Mouse (Mus musculus): Measurements from ENCODE around the gene Gadd45b. TPM values are rescaled to one million over a fixed set of nuclear protein-coding genes. Genes with fewer than 3 reads are reported as not detected.

Gene Gadd45b
- polyA plus RNA-seq, 1 experiment from 2014 or later: 19.0 TPM

DNA sequence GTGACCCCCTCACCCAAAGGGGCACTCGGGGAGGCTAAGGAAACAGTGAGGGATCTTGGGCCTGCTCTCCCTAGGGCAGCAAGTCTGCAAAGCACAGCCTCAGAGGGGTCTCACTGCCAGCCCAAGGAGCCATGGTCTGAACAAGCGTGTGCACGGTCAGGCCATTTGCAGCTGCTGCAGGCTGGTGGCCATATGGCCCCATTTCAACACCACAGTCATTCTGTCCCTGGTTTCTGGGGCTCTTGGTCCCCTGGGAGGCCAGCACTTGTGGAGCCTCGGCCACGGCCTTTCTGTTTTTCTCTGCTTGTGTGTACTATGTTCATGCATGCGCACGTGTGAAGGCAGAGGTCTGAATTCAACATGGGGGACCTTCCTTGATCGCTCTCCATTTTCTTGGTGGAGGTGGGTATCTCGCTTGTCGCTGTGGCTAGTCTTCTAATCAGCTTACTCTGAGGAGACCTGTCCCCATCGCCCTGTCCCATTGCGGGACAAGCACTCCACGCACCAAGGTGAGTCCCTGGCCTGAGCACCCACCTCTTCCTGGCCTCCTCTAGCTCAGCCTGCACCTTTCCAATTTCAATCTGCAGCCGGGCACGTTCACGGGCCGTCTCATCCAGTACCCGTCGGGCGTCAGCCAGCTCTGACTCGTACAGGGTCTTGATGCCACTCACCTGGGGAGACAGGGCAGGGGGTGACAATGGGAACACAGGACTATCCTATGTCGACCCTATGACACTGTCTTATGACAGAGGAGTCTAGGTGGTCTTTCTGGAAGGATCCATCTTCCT is 20.3 kb upstream of the Gadd45b start:
- DNase-seq (ENCODE audit: low spot score): no peak

DNA sequence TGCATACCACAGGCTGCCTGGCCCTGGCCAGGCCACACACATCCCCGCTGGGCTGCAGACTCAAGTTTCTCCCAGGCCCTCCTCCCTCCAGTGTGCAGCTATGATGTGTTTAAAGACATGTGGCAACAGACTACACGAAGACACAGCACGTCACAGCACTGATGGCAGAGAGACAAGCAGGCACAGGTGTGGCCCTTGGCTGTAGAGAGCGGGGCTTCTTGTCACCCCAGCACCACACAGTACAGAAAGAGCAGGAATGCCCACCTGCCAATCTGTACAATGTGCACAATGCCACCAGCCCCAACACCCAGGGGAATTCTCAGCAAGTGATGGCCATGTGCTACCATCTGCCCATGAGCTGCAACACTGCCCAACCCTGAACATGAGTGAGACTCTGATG is 18.5 kb upstream of the Gadd45b start:
- DNase-seq (ENCODE audit: low spot score): no peak

DNA sequence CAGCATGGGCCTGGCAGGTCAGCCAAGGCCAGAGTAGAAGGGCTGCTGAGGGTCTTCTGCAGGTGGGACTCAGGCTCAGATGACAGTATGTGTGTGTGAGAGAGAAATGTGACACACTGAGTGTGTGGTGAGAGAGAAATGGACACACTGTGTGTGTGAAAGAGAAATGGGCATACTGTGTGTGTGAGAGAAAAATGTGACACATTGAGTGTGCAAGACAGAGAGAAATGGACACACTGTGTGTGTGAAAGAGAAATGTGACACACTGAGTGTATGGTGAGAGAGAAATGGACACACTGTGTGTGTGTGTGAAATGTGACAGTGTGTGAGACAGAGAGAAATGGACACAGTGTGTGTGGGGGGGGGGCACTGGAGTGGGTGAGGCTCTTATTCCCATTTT is 18.0 kb upstream of the Gadd45b start:
- DNase-seq (ENCODE audit: low spot score): no peak

DNA sequence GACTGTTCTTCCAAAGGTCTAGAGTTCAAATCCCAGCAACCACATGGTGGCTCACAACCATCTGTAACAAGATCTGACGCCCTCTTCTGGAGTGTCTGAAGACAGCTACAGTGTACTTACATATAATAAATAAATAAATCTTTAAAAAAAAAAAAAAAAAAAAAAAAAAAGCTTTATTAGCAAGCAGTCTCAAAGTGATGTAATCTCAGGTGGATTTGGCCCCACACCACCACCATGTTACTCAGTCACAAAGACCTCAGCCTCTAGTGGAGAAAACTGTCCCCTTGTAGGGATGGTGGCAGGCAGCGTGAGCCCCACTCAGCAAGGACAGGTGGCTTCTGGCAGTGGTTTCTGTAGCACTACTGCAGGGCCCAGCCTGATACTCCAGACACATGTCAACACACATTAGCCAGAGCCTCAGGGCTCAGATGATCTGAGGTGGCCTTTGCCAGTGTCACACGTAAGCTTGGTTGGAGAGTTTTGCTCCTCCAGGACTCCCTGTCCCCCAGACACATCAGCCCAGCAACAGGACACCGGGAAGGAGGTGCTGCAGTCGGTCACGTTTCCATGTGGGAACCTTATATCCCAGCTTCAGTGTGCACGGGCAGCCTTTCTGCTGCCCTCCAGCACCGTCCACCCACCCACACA is 16.4 kb upstream of the Gadd45b start:
- no peak for DNase-seq (ENCODE audit: low spot score)

DNA sequence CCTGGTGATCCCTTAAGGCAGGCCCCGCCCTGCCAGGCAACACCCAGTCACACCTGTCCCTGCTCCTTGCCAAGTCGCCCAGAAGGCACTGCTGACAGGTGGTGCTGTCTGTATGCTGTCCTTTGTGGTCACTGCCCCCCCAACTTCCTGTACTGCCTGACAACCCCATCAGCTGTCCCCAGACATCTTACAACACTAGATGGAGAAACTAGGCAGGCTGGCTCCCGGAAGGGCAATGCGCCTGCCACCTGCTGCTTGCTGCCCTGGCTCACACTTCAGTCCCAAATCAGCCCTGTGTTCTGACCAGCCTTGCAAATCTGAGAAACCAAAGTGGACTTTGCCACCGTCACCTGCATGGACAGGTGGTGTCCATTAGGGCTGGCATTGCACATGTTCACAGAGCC is 15.6 kb upstream of the Gadd45b start:
- peak; percentile 79 for DNase-seq (ENCODE audit: low spot score)

DNA sequence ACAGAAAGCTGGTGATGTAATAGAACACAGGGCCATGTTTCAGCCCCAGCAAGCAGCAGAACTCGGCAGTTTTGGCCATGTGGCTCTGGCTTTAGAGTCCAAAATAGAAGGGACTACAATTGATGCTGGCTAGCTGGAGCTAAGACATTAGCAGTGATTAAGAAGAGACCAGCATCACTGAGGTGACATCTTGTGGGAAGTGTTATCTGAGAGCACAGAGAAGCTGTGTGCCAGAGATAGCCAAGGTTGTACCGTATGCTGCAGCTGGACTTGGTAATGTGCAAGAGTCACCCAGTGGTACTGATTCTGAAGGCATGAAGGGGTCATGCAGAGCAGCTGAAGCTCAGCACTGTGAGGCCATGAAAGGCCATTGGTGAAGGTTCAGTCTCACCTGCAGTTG is 14.6 kb upstream of the Gadd45b start:
- DNase-seq (ENCODE audit: low spot score): no peak

DNA sequence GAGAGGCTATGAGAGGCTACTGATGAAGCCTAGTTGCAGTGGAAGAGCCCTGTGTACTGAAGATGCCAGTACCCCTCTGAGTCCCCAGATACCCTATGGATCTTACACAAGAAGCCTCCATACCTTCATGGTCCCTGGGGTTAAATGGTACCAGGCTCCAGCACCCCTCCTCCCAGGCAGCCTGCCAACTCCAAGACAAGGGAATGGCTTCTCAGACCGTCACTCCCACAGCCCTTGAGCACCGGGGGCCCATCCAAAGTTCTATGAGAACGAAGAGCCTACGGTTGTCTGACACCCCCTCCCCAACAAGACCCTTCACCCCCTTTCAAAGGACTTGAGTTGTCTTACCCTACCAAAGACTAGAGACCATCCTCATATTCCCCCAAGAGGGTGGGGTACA is 14.1 kb upstream of the Gadd45b start:
- DNase-seq (ENCODE audit: low spot score): no peak

DNA sequence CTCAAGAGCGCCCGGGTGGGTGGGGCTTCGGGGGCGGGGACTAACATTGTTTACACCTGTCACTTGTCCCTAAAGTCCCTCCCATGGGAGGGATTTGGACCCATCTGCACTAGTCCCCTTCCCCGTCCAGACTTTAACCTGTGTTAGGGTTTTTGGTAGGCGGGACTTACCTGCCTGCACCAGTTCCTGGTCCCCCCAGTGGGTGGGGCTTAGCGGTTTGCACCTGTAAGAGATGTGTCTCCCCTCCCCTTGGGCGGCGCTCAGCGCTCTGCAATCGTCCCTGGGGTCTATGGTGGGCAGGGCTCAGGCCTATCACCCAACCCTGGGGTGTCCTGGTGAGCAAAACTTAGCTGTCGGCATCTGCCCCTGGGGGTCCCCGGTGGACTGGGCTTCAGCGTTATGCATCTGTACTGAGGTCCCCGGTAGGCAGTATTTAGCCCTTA is 12.5 kb upstream of the Gadd45b start:
- peak; percentile 34 for DNase-seq (ENCODE audit: low spot score)

DNA sequence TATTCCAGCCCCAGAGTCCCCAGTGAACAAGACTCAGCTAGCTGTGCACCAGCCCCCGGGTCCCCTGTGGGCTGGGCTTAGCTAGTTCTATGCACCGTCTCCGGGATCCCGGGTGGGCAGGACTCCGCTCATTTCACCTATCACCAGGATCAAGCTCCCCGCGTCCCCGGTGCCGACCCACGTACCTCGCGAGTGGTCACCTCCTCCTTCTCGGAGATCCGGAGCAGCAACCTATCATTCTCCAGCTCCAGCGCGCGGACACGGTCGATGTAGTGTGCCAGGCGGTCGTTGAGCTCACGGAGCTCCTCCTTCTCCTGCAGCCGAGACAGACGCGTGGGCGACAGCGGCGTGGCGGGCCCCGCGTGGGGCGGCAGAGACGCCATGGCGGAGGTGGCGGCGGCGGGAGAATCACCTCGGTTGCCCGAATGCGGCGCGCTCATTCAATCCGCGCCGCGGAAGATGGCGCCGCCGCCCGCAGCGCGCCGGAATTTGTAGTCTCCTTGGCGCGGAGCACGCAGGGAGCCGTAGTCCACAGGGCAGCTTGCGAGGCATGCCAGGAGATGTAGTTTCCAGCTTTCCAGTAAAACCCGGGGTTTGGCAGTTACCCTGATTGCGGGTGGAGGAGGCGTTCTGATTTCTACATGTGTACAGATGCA is 12.0 kb upstream of the Gadd45b start, which contains the start of gene Lmnb2:
Lmnb2 (minus strand) TSS at position 467 of the 656 bp plus-strand sequence.
- DNase-seq (ENCODE audit: low spot score): peak; percentile 74

DNA sequence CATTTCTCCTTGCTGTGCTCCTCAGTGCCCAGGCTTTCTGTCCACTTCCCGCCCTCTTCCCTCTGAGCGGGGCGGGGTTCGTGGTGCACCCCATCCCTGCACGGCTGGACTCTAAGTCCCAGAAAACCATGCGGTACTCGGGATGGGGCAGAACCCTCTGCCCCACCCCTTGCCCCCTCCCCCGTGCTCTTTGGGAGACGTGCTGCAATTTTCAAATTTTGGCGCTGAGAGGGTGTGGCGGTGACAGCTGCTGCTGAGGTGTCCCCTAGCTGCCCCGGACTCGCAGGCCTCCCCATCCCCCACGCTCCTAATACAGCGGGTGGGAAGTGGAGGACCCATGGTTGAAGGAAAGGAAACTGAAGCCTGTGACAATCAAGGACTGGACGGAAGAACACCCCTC is 8.0 kb upstream of the Gadd45b start:
- no peak for DNase-seq (ENCODE audit: low spot score)

DNA sequence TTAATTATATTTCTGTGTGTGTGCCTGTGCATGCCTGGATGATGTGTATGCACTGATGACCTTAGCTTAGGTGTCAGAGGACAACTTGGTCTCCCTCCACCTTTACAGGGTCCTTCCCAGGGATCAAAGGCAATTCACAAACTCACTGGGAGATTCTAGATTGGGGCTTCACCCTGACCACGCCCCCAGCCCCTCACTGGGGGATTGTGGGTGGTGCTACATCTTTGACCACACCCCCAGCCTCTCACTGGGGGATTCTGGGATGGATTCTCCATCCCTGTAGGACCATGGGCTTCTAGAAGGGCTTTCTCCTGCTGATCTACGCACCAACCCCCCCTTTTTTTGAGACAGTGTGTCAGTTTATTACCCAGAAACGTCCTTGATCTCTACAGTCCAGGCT is 4.4 kb upstream of the Gadd45b start:
- DNase-seq (ENCODE audit: low spot score): no peak

DNA sequence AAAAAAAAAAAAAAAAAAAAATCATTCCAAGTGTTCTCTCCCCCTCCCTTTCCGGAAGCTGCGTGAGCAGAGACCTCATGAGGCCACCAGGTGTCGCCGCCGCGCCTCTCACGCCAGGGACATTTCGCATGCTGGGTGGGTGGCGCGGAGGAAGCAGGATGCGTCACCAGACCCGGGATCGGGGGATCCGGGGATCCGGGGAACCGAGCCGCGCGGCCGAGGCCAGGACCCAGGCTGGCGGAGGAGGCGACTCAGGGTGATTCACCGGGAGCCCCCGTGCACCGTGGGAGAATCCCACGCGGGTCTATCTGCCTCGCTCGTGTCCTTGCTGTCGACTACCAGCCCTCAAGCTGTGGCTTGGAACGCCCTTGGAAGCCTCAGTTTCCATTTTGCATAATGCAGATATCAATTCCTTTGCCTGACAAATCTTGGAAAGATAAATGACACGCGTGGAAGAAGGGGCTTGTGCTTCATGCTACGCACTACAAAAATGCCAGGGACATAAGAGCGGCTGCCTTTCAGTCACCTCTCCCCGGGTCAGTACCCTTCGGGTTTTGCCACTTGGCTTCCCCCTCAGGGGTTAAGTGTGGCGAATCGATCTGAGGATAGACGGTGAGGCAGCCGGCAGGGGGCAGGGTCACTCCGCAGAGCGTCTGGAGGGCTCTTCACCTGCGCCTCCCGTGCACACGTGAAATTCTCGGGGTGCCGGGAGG is 1.1 kb upstream of the Gadd45b start:
- DNase-seq (ENCODE audit: low spot score): peak; percentile 90

DNA sequence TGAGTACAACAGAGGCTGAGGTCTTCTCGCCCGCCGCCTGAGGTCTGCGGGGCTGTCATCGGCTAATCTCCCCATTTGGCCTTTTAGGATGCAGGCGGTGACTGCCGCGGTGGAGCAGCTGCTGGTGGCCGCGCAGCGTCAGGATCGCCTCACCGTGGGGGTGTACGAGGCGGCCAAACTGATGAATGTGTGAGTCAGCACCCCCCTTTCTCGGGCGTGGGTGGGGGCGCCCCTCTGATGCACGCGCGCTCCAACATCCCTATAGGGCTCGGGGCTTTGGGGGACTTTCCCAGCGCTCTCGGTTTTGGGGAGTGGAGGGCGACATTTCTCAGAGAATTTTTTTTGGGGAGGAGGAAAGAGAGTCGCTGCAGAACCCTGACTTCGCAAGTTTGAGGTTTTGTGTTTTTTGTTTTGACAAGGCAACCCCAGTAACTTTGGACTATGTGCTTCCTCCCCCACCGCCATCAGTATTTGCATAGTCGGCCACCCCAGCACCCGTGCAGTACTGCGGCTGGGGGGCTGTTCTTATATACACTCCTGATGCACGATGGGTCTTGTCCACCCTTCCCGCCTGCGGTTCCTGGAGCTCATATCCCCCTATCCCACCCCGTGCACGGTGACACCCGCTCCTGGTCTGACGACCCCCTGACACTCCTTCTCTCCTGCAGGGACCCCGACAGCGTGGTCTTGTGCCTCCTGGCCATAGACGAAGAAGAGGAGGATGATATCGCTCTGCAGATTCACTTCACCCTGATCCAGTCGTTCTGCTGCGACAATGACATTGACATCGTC is 684 bp downstream of the Gadd45b start:
- no peak for DNase-seq (ENCODE audit: low spot score)

DNA sequence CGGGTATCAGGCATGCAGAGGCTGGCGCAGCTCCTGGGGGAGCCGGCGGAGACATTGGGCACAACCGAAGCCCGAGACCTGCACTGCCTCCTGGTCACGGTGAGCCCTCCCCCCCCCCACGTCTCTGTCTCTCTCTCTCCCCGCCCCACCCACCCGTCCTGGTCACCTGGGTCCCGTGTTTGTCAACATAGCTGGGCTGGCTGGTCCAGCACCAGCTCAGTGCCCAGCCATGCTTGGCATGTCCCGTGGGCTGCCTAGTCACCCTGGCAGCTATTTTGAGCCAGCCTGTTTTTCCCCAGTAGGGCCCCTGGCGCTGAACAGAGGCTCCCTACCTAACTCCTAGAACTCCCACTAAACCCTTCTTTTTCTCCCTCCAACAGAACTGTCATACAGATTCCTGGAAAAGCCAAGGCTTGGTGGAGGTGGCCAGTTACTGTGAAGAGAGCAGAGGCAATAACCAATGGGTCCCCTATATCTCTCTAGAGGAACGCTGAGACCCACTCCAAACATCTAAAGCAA is 1.3 kb downstream of the Gadd45b start:
- no peak for DNase-seq (ENCODE audit: low spot score)

DNA sequence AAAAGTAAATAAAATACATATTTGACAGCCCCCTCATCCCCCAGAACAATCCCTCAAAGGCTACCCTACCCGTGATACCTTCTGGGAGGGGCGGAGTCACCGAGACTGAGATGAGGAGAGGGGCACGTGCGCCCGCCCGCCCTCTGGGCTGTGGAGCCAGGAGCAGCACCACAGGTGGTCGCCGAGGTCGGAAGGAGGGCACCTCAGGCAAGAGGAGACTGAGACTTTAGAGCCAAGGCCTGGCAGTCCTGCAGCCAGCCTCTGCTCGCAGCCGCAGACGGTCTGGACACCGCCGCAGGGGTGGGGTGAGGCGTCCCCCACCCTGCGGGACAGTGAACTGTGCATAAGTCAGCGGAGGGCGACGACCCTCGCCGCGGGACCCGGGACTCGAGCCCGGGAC is 1.8 kb downstream of the Gadd45b start:
- no peak for DNase-seq (ENCODE audit: low spot score)

DNA sequence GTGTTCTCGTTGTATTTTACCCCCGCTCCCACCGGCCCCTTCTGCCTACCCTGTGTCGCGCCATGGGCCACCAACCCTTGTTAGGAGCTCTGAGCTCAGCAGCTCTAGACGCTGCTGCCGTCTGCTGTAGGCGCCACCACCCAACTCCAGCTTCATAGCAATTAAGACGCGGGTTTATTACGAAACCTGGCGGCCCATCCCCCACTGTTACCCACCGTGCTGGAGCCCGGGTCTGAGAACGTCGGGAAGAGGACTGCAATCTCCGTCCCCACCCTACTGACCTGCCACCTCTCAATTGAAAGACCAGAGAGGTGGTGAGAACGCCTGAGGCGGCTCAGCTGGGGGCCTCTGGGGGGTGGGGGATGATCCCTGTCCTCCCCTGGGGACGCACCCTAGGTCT is 2.3 kb downstream of the Gadd45b start:
- no peak for DNase-seq (ENCODE audit: low spot score)

DNA sequence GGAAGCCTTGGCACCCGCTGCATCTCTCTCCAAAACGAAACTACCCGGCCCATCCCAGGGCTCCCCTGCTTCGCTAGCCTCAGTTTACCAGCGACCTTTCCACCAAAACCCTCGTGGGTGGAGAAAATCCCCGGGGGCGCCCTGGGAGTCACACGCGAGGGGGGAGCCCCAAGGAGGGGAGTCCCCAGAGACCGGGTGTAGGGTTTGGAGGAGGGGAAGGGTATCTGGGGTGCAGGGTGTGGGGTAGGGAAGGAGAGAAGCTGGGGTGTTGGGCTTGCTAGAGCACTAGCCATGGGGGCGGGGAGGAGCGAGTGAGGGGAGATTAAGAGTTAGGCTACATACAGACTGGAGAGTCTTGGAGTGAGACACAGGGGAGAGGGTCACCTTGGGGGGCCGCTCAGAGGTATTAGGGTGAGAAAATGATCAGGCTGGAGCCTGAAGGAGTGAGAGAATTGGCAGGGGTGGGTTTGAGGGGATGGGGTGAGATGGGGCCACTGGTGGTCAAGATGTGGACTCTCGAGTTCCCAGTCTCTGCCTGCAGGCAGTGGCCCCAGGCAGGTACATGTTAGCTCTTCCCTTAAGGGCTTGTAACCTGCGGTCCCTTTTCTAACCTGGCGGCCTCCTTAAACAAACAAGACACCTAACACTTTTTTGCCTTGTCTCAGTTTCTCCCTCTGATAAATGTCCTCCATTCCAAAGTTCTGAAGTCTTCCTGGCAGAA is 3.0 kb downstream of the Gadd45b start:
- DNase-seq (ENCODE audit: low spot score): no peak

DNA sequence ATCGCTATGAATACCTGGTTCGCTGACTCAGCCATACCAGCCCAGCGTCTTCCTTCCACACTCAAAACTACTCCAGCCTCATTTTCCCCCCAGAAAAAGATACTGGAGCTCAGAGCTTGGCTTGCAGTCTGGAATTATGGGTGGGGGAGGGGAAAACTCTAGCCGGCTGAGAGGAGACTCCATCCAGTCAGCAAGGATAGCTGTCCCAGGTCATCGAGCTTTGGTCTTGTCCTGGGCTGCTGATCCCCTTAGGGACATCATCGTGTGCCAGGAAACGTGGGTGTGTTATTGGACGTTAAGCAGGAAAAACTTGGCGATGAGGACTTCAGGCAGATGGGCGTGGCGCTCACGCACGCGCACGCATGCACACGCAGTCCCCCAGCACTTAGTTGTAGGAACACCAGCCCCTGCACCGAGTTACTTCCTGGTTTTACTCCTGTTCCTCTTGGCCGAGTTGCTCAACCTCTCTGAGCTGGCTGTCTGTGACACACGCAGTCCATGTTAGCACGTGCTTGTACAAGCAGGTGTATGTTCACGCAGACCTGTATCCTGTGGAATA is 3.6 kb downstream of the Gadd45b start:
- DNase-seq (ENCODE audit: low spot score): no peak

DNA sequence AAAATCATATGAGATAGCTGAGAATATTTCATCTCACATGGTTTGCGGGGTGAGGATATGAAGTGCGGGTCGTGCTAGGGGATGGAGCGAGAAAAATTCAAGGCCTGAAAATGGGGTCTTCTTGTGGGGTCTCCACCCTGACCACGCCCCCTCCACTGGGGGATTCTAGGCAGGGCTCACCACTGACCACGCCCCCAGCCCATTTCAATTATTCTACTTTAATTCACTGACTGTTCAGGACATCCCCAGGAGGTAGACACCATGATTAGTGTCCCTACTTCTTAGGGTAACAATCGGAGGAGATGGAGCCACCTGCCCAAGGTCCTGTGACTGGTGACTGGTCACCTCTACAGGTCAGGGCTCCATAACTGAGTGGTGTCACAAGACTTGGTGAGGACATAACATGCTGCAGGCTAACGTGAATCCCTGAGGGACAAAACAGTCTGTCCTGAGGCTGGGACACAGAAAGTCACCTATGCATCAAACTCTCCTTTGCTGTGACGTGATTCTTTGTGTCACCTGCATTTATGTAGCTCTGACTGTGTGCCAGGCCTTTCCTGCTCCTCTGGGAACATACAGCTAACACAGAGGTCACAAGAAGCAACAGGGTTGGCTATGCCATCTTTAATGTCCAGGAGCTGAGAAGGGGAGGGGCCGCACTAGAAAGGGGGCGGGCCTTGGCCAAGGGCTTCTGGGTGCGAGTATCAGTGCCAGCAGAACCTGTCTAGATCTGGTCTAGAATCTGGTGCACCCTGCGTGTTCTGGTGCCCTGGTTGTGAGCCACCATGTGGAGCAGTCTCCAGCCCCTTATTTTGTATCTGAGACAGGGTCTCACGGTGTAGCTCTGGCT is 4.5 kb downstream of the Gadd45b start:
- no peak for DNase-seq (ENCODE audit: low spot score)

Measured in thymus, postnatal 0 days (tissue).